Mouse (Mus musculus): Measurements from ENCODE around the gene Cmtm2a. TPM values are rescaled to one million over a fixed set of nuclear protein-coding genes. Genes with fewer than 3 reads are reported as not detected.
"Not testable (repeated sequence)": the region's sequence is repeated elsewhere in the genome, so short reads cannot be mapped to it uniquely, and the experiment has no call there.

Gene Cmtm2a
- not detected in 2 replicates for polyA plus RNA-seq (2012; ENCODE audit: insufficient read depth, low replicate concordance)

GRCm38 (mm10) chr8:104293081-104293480 is at the start of gene Cmtm2a:
Gene Cmtm2a (minus strand): TSS chr8:104293181.
- H3K4me3 ChIP-seq (replicated peaks); H3K36me3 ChIP-seq (replicated peaks; ENCODE audit: low read length); H3K4me1 ChIP-seq; H3K27me3 ChIP-seq (replicated peaks); H3K9me3 ChIP-seq: not testable (repeated sequence)

GRCm38 (mm10) chr8:104342426-104342825 is 49.4 kb upstream of the Cmtm2a start:
- no peak overlapping the region for H3K4me3 ChIP-seq (replicated peaks)
- H3K36me3 ChIP-seq (replicated peaks; ENCODE audit: low read length) = peaks cover 39% of the 10 kb centered on the region
- H3K4me1 ChIP-seq = peaks cover 75% of the 10 kb centered on the region
- TF ChIP-seq FLI1 (IDR thresholded peaks at IDR 0.05; ENCODE audit: low read length) (no peak), GATA1 (IDR thresholded peaks at IDR 0.05; ENCODE audit: borderline replicate concordance, low read length) (no peak; the same call in 2 of the 3 replicates)
- H3K27me3 ChIP-seq (replicated peaks) = no peaks in the 10 kb centered on the region
- H3K9me3 ChIP-seq = no peaks in the 10 kb centered on the region

- Histone ChIP-seq H3K4me3 (replicated peaks) (peak overlapping the region; percentile 98), H3K9me3 (peaks cover 3% of the 10 kb centered on the region; the same call in 1 of the 2 replicates), H3K27me3 (replicated peaks) (no peaks in the 10 kb centered on the region), H3K4me1 (peaks cover 74% of the 10 kb centered on the region), H3K36me3 (replicated peaks; ENCODE audit: low read length) (peaks cover 32% of the 10 kb centered on the region)
- no peak for TF ChIP-seq FLI1 (IDR thresholded peaks at IDR 0.05; ENCODE audit: low read length)
- TF ChIP-seq GATA1 (IDR thresholded peaks at IDR 0.05; ENCODE audit: borderline replicate concordance, low read length) = no peak
Measured at GRCm38 (mm10) chr8:104341678-104342077, 48.7 kb upstream of the Cmtm2a start.

- Histone ChIP-seq H3K4me3 (replicated peaks) (peak overlapping the region; percentile 98), H3K9me3 (peaks cover 5% of the 10 kb centered on the region; the same call in 1 of the 2 replicates), H3K27me3 (replicated peaks) (no peaks in the 10 kb centered on the region), H3K4me1 (peaks cover 69% of the 10 kb centered on the region), H3K36me3 (replicated peaks; ENCODE audit: low read length) (peaks cover 26% of the 10 kb centered on the region)
- TF ChIP-seq GATA1 (IDR thresholded peaks at IDR 0.05; ENCODE audit: borderline replicate concordance, low read length) (no peak), FLI1 (IDR thresholded peaks at IDR 0.05; ENCODE audit: low read length) (no peak)
Measured at GRCm38 (mm10) chr8:104341106-104341561, 48.2 kb upstream of the Cmtm2a start.

DNA sequence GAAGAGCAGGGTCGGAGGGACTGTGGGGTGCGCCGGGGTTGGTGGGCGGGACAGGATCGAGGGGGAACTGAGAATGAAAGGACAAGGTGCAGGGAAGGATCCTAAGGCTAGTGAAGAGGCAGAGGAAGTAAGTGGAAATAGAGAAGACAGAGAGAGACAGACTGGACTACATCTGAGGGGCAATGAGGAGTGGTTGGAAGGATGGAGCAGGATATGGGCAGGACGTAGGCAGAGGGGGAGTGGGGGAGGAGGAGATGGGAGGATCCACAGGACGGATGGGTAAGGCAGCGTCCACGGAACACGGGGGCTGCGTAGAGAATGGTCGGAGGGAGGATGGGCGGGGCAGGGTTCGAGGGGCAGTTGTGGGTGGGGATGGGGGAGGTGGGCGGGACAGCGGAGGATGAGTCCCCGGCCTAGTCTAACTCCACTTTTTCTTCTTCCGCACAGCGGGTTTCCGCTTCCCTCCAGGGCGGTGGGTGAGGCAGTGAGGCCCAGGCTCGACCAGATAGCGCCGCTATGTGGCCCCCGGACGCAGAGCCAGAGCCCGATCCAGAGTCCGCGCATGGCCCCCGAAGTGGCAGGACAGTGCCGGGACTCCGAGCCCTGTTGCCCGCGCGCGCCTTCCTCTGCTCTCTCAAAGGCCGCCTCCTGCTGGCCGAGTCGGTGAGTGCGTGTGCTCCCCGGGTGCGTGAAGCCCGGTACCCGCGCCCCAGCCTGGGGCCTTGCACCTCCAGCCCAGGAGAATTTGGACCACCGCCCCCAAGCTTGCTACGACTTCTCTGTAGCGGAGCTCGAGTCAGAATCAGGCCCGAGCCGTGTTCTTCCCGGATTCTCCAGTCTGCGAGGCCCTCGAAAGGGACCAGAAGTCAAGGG is 47.5 kb upstream of the Cmtm2a start:
- Histone ChIP-seq H3K4me1 (peaks cover 68% of the 10 kb centered on the region), H3K9me3 (peaks cover 8% of the 10 kb centered on the region; the same call in 1 of the 2 replicates), H3K36me3 (replicated peaks; ENCODE audit: low read length) (peaks cover 20% of the 10 kb centered on the region), H3K4me3 (replicated peaks) (peak overlapping the region; percentile 98), H3K27me3 (replicated peaks) (no peaks in the 10 kb centered on the region)
- no peak for TF ChIP-seq GATA1 (IDR thresholded peaks at IDR 0.05; ENCODE audit: borderline replicate concordance, low read length)
- no peak for TF ChIP-seq FLI1 (IDR thresholded peaks at IDR 0.05; ENCODE audit: low read length)

DNA sequence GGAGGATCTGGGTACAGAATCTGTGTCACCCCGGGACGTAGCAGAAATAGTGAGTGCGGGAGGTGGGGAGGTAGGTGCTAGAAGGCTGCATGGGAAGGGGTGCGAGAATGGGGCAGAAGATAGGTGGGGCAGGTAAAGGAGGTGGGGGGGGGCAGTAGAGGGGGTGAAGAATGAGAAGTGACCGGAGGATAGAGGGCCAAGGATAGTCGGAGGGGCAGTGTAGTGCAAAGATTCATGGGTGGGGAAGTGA is 46.9 kb upstream of the Cmtm2a start:
- H3K9me3 ChIP-seq = peaks cover 8% of the 10 kb centered on the region; the same call in 1 of the 2 replicates
- no peaks in the 10 kb centered on the region for H3K27me3 ChIP-seq (replicated peaks)
- H3K4me1 ChIP-seq = peaks cover 66% of the 10 kb centered on the region
- peaks cover 14% of the 10 kb centered on the region for H3K36me3 ChIP-seq (replicated peaks; ENCODE audit: low read length)
- TF ChIP-seq FLI1 (IDR thresholded peaks at IDR 0.05; ENCODE audit: low read length) (no peak), GATA1 (IDR thresholded peaks at IDR 0.05; ENCODE audit: borderline replicate concordance, low read length) (no peak)
- H3K4me3 ChIP-seq (replicated peaks) = peak overlapping the region; percentile 98

DNA sequence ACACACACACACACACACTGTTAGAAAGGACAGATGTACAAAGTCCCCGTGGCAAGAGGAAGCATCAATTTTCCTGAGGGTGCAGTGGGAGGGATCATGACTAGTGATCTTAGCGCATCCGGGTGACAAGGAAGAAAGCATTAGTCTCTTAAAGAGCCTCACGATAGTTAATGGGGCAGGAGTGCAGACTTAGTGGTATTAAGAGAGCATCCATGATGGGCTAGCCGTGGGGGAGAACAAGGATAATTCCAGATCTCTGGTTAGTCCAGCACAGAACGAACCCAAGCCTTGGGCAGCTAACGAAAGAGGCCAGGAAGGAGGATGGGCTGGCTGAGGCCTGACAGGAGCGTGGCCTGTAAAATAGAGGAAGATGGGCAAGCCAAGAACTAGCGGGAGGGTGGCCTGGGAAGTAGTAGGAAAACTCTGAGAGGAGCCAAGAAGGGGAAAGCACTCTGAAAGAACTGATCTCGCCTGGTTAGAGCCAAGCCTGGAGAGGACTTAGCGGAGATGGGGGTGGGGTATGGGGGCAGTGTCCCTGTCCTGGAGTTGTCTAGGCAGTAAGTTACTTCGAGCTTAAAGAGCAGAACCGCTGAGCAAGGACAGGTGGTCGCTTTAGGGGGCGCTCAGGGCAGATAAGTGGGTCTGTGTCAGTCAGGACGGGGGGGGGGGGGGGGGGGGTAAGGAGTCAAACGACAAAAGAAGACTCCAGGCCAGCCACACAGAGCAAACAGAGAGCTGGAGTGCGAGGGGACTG is 46.4 kb upstream of the Cmtm2a start, which contains the start of gene Cmtm3:
Cmtm3 (plus strand) TSS at position 182 of the 754 bp plus-strand sequence.
- H3K36me3 ChIP-seq (replicated peaks; ENCODE audit: low read length) = peaks cover 9% of the 10 kb centered on the region
- peaks cover 64% of the 10 kb centered on the region for H3K4me1 ChIP-seq
- H3K4me3 ChIP-seq (replicated peaks) = peak within 1 kb of the TSS; percentile 98
- TF ChIP-seq FLI1 (IDR thresholded peaks at IDR 0.05; ENCODE audit: low read length) (no peak), GATA1 (IDR thresholded peaks at IDR 0.05; ENCODE audit: borderline replicate concordance, low read length) (no peak)
- H3K27me3 ChIP-seq (replicated peaks) = no peaks in the 10 kb centered on the region
- H3K9me3 ChIP-seq = peaks cover 8% of the 10 kb centered on the region; the same call in 1 of the 2 replicates

- Histone ChIP-seq H3K27me3 (replicated peaks) (no peaks in the 10 kb centered on the region), H3K36me3 (replicated peaks; ENCODE audit: low read length) (no peaks in the 10 kb centered on the region), H3K4me1 (peaks cover 64% of the 10 kb centered on the region), H3K4me3 (replicated peaks) (no peak overlapping the region), H3K9me3 (peaks cover 8% of the 10 kb centered on the region; the same call in 1 of the 2 replicates)
- TF ChIP-seq FLI1 (IDR thresholded peaks at IDR 0.05; ENCODE audit: low read length) (no peak), GATA1 (IDR thresholded peaks at IDR 0.05; ENCODE audit: borderline replicate concordance, low read length) (no peak)
Measured at GRCm38 (mm10) chr8:104337890-104338289, 44.9 kb upstream of the Cmtm2a start.

DNA sequence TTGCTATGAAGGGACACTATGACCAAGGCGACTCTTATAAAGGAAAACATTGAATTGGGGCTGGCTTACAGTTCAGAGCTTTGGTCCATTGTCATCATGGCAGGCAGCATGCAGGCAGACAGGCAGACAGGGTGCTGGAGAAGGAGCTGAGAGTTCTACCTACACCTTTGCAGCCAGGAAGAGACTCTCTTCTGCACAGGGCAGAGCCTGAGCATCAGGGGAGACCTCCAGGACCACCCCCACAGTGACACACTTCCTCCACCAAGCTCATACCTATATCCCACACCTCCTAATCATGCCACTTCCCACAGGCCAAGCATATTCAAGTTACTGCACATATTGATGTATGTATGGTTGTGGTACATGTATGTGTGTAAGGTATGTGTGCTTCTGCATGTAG is 43.8 kb upstream of the Cmtm2a start:
- Histone ChIP-seq H3K4me3 (replicated peaks) (no peak overlapping the region), H3K4me1 (peaks cover 56% of the 10 kb centered on the region)

GRCm38 (mm10) chr8:104334196-104334595 is 41.2 kb upstream of the Cmtm2a start:
- TF ChIP-seq FLI1 (IDR thresholded peaks at IDR 0.05; ENCODE audit: low read length) = no peak
- TF ChIP-seq GATA1 (IDR thresholded peaks at IDR 0.05; ENCODE audit: borderline replicate concordance, low read length) = no peak
- H3K4me3 ChIP-seq (replicated peaks) = no peak overlapping the region
- no peaks in the 10 kb centered on the region for H3K36me3 ChIP-seq (replicated peaks; ENCODE audit: low read length)
- H3K4me1 ChIP-seq = peaks cover 30% of the 10 kb centered on the region
- peaks cover 8% of the 10 kb centered on the region; the same call in 1 of the 2 replicates for H3K9me3 ChIP-seq
- H3K27me3 ChIP-seq (replicated peaks) = peaks cover 3% of the 10 kb centered on the region

More for the DNA sequence above, 43.8 kb upstream of the Cmtm2a start:
- H3K27me3 ChIP-seq (replicated peaks) = no peaks in the 10 kb centered on the region
- TF ChIP-seq FLI1 (IDR thresholded peaks at IDR 0.05; ENCODE audit: low read length) = no peak
- TF ChIP-seq GATA1 (IDR thresholded peaks at IDR 0.05; ENCODE audit: borderline replicate concordance, low read length) = no peak
- peaks cover 8% of the 10 kb centered on the region; the same call in 1 of the 2 replicates for H3K9me3 ChIP-seq
- no peaks in the 10 kb centered on the region for H3K36me3 ChIP-seq (replicated peaks; ENCODE audit: low read length)
